Mouse (Mus musculus) c-Kit-positive CD71-positive TER-119-positive erythroid progenitor cells, embryonic 14.5 days (primary cell): ENCODE measurements at regions not wholly inside any gene's neighbourhood (a gene's known extent, or its start where the extent isn't known, plus 50 kb on each side); places are given as distances from the start of the nearest gene placed in this dataset.

Source experiments
- DNase-seq: peaks from one replicate; pipeline ENCODE4 v3.0.0-alpha.2; 2013; ENCODE audit warnings: low spot score

DNA sequence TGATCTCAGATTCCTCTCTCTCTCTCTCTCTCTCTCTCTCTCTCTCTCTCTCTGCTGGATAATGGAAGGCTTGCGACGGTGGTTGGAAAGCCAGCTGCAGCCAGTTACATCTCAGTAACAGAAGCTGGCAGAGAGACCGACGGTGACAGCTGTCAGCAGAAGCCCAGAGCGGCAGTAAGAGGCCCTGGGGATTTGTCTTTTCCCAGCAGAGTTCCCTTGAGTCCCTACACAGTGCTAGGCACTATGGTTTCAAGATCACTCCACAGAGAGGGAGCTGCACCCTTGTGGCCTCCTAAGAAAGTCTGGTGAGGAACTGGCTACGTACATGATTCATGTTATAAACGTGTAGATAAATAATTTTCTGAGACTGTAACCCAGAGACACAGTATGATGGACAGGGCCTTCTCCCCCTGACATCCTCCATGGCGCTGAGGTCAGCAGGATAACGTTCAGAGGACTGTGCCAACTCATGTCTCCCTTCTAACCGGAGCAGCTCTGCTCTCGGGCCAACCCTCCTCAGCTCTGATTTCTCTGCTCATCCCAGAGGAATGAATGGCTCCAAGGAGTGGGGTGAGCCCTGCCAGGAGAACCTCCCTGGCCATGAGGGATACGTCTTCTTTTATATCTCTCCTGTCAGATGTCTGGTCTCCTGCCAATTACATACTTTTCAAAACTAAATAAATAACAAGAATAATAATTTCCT lies 253.5 kb upstream of the Cadm1 start:
- DNase-seq = no peak

DNA sequence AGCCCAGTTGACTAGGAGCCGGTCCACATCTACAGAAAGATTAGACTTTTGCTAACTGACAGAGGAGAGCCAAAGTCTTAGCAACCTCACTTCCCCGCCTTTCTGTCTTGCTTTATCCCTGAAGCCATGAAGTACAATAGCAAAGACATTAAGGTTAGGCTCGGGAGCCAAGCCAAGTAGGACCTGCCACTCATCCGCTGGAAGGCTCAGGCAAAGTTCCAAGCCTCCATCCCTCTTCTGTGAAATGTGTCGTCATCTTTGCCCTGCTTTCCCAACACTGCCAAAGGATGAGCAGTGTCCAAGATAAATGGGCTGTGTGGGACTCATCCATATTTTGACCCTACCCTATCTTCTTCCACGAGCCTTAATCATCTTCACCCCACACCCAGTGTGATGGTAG lies 250.6 kb upstream of the Cadm1 start:
- no peak for DNase-seq

DNA sequence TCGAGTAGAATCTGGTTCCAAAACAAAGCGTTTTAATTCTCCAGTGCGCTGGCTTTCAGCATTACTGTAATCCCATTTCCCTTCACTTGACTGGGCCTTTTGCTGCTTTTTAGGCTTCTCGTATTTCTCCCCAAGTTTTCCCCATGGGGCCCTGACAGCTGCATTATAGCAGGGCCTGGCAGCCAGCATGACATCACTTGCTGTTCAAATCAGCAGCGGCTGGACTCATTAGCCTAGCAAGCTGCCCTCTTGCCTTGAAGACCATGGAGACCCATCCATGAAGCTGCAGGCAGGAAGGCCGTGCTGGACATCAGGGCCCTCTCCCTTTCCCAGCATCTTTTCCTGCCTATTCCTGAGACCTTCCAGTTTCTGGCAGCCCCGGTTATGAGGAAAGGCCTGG lies 249.8 kb upstream of the Cadm1 start:
- DNase-seq = no peak

DNA sequence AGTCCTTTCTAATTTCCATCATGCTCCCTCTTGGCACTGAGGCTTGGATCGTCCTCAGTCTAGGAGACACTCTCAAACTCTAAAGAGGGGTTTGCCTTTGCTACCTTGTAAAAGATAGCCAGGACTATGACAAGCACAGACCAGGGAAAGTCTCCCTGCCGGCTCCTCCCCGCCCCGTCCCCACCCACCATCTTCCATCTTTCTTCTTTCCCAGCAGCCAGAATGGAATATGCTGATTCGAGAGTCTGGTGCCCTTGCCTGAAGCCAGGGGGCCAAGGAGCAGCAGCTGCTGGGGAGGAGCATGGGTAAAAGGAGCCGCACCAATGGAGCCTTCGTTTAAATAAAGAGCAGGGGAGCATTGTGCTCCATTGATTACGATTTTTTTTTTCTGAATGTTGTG lies 249.4 kb upstream of the Cadm1 start:
- DNase-seq = no peak

DNA sequence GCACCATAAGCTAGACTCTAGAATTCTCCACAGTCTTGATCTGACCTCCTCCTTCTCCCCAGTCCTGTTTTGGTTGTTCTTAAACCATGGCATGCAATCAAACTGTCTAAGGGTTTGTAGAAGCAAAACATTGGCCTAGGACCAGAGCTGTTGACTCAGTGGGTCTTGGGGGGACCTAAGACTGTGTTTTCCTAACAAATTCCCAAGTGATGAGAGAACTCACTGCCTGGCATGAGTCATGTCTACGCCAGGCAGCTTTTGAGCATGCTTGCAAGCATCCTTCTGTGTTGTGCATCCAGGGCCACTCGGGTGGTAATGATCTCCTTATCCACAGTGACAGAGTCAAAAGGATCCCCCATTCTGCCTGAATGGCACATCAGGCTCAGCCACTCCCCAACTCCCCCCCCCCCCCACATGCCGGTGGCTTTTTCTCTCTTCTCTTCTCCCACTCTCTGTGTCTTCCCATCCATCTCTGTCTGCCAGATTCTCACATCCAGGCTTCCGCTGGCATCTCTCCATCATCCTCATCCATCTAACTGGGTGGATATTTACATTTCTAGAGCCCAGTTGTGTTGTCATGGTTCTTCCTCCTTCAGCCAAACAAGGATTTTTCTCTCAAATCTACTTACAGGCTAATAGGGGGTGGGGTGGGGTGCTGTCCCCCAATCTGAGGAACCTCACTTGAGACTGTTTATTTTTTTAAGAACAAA lies 246.1 kb upstream of the Cadm1 start:
- DNase-seq = no peak

DNA sequence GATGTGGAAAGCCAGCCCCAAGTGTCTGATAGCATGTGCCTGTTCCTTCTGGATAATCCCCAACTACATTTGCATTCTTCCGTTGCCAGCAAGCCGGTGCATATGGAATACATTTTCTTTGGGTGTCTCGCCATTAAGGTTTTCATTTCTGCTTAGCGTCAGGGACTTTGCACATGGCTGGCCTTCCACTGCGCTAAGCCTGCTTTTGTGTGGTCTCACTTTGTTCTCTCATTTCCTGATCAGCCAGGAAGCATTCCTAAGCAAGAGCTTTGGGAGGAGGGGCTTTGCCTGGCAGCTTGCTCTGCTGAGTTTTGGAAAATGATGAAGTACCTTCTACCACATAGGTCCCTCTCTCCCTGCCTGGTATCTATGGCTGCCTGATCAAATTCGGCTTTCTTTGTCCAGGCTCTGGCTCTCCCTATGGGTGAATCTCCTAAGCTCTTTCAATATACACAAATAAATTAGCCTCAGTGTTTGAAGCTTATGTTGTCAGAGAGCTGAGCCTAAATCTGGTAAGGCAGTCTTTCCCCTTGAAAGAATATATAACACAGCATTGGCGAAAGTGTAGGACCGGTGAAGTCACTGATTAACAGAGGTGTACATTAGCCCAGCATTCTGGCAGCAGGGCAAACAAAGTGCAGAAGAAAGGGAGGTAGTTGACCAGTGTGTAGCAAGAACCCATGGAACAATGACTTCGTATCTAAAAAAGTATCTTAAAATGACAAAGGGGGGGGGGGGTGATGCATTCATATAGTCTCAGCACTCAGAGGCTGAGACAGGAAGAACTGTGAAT lies 242.8 kb upstream of the Cadm1 start:
- no peak for DNase-seq

DNA sequence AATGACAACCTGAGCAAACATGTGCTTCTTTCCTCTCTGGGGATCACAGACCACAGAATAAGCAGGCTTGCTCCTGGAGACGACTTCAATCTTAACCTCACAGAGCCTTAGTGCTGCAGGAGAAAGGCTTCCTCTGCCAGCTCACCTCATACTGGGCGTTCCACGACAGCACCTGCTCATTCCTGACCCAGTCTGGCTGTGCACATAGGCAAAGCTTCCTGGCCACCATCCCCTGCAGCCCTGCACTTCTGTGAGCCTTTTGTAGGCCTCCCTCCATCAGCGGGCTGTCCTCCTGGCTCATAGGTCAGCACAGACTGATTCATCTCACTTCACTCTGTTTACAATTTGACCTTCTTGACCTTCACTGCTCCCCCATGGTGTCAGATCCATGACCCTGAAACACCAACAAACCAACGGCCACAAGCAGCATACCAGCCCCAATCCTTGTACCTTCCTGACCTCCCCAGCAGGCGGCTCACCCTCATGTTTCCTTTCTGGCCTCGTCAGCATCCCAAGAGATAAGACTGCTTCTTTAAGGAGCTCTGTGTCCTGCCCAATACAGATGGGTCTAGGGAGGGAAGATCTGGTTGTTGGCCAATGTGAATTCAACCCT lies 241.3 kb upstream of the Cadm1 start:
- DNase-seq = no peak

DNA sequence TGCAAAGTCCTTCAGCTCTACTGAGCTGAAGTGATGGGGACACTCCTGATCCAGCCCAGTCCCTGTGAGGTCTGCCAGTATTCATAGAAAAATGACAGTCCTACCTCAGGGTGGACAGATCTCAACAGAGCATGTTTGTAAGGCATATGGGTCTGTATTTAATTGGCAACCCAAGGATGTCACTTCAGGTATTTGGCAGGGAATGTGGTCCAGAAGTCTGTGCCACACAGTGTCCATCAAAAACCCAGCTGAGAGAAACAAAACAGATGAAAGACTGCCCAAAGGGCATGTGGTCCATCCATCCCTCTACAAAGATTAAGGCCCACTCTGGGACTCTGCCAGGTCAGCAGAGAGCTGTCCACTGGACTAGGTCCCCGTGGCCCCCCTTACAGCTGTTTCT lies 229.3 kb upstream of the Cadm1 start:
- no peak for DNase-seq

DNA sequence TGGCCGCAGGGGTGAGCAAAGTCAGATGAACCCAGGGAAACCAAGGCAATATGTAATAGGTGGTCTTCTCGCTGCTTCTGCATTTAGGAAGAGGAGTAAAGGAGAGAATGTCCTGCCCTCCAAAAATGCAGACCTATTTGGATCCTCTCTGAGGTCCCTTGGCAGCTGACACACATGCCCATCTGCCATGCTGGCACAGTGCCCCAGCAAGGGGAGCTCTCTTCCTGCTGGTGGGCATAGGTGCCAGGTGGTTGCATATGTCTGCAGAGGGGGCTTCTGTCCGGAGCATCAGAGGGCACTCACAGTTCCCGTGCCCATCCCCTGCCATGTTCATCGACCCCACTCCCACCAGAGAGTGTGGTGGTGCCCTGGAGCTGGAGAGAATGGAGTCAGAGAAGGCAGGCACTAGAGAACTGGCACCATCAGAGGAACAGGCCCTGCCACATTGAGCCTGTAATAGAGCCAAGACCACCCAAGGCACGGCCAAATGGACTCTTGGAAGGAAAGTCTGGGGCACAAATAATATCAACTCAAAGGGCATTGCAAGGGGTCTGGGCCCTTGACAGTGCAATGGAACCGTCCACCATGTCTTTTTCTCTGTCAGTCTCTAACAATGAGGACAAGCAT lies 222.7 kb upstream of the Cadm1 start:
- no peak for DNase-seq

DNA sequence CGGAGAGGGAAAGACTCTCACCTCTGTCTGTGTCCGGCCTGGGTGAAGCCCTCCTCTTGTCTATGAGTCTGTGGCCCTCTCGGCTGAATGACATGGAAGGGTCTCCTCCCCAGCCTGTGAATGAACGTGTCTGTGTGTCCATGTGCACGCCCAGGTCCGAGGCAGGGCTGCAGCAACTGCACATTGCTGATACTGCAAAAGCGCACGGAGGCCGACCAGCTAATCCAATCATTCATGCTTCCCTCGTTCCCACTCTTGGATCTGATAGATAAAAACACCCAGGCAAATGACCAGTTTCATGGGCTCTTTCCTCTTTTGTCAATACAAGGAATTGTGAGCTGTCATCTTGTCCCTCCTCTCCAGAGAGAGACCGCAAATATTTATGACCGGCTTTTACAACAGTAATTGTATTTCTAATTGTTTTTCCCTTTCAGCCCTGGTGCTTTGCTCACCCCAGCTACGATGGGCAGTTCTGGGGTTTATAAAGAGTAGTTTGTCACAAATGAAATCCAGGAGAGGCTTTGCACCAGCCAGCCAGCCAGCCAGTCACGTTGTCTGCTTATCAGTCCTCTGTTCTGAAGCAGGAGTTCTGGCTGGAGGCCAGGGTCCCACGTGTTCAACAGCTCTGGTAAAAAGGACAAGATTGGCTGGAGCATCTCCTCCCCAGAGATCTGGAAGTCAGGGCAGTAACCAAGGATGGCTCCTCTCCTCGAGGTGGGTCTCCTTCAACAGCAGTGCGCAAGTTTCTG lies 222.0 kb upstream of the Cadm1 start:
- DNase-seq = no peak

DNA sequence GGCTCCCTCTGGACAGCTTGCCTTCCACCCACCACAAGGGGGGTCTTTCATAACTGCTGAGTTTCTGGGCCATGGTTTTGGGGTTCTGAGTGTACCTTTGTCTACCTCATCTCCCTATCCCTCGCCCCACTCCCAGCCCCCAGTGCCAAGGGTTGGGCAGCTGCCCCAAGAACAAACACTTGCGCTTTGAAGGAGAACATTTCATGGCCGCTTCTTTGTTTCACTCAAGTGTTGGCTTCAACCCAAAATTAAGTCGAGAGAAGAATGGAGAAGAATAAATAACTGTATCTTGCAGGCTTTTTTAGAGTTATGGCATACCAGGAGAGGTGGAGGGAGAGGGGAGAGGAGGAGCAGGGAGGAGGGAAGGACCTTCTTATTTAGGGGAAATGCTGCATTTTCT lies 216.5 kb upstream of the Cadm1 start:
- DNase-seq = no peak

DNA sequence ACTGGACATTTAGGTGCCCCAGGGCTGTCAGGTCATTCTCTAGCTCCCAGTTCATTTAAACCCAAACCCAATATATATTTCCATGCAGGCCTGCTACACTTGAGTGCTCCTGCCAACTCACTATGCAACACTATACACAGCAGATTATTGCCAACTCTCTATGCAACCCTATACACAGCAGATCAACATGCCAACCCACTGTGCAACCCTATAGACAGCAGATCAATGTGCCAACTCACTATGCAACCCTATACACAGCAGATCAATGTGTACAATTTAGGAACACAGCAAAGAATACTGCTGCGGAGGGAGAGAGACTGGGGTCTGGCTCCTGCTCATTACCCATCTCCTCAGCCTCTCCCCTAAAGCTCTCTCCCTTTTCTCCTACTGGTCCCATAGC lies 215.7 kb upstream of the Cadm1 start:
- DNase-seq = no peak

DNA sequence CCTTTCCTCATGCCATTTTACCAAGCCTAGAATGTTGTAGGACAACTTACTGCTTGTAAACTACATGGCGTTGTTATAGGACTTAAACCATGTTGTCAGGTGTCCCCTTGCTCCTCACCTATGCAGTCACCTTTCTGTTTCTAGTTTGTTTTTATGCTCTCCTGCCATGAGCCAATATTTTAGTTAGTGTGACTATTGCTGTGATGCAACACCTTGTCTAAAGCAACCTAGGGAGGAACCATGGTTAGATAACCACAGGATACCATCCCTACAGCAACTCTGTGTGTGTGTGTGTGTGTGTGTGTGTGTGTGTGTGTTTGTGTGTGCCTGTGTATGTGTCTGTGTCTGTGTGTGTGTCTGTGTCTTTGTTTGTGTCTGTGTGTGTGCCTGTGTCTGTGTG lies 209.6 kb upstream of the Cadm1 start:
- DNase-seq = no peak

DNA sequence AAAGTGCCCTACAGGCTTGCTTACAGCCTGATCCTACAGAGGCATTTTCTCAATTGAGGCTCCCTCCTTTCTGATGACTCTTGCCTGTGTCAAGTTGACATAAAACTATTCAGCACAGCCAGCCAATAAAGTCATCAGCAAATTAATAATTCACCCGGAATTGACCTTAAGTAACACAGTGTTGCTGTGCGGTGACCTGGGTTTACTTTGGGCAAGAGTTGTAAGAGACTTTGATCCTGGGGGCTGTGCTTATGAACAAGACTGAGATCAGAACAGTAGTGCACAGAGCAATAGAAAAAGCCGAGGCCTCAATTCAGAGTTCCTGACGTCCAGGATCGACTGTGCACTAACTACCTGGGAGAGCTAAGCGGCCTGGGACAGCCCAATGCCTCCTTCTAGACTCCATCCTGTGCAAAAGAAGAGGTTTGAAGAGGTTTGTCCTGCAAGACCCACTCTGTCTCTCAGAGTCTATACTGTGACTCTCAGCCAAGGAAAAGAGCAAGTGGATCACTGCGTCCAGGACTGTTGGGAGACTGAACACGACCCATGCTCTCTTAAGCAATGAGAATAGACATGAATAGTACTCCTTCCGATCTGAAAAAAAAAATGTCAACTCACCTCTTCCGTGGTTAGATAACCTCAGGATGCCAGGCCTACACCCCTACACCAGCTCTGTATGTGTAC lies 208.7 kb upstream of the Cadm1 start:
- DNase-seq = no peak

DNA sequence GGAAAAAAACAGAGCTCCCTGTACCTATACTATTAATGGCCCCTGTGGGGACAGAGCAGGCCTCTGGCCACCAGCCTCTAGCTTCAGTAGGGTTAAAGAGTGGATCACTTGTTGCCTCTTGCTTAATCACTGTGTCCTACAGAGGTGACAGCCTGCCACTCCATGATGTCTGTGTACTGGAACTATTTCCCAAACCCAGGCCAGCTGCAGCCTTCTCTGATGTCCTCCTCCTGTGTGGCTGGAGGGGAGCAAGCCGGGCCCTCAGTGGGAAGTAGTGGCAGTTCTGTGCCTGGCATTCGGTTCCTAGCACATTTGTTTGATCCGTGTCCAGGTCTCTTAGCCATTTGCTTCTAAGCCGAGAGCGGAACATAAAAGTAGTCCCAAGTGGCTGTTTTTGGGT lies 207.7 kb upstream of the Cadm1 start:
- no peak for DNase-seq

DNA sequence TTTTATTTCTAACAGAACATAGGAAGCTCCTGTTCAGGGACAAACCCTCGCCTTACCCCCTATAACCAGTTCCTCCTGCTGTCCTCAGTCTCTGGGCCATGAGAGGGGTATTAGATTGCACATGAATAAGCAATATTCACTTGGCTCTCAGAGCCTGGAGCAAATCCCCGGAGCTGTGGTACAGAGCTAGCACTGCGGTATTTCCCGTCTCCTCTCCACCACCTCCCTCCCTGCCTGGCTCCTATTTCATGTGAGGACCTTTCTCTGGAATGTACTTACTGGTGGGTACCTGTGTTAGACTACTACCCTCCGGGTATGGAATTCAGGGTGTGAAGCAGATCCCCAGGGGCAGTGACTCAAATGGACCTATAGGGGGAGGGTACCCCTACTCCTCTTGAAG lies 206.9 kb upstream of the Cadm1 start:
- DNase-seq = no peak

DNA sequence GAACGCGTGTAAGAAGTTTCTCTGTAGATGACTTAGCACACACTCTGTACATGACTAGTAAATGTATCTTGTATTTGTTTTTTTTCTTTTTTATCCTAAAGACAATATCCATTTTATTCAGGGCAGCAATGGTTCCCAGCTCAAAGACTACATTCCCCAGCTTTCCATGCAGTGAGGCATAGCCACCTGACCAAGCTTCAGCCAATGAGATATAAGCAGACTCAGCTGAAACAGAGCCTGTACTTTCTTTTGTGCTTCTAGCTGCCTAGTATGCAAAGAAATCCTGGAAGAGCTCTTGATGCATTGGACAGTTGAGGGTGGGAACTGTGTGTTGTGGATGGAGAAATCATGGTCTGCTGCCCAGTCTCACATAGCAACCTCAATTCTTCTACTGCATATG lies 202.4 kb upstream of the Cadm1 start:
- no peak for DNase-seq

DNA sequence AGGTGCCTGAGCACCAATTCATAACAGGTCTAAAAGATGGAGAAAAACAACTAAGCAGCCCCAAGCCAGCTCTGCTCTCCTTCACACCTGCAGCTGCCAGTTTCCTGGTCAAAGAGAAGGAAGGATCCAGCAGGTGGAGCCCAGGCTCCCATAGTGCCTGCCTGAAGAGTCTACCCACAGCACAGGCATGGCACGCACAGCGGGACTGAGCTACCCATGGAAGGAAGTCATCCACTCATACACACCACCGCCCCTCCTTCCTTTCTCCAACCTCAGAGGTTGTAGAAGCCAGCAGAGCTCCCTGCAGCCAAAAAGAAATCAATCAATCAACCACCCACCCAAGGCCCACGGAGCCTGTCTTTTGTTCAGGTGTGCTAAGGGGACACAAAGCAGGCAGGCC lies 197.0 kb upstream of the Cadm1 start:
- DNase-seq = no peak

DNA sequence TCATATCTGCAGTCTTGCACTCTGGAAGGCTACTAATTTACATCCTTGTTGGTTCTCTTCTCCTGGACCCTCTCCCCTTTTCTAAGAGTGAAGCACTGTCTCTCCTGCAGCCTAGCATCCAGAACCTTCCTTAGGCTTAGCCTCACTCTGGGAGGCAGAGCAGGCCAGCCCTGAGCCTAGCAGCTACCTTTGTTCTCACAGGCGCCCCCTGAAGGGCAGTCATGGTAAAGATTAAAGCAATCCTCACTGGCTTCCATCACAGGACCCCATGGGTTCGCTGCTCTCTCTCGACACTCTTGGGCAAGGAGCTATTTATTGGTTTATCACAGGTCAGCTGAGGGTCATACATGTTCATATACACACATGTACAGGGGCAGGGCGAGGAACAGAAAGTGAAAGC lies 191.8 kb upstream of the Cadm1 start:
- DNase-seq = no peak

DNA sequence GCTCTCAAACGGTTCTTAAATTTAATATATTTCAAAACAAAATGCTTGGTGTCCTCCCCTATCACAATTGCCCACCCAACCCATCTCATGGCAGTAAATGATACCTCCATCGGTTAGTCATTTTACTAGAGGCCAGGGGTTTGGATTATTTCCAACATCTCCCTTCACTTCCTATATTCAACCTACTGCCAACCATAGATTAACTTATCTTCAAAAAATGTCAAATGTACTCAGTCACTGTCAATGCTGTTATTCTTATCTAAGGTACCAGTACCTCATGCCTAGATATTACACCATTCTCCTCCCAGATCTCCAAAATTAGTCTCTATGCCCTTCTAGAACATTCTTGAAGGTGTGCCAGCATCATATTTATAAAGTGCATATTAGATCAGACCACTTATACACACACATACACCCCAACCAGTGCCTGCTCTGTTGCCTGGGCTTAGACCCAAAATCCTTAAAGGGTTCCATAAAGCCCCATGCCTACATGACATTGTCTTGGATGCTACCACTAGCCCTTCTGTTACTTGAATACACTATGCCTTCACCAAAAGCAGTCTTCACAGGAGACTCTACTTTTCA lies 183.4 kb upstream of the Cadm1 start:
- peak; percentile 8 for DNase-seq

DNA sequence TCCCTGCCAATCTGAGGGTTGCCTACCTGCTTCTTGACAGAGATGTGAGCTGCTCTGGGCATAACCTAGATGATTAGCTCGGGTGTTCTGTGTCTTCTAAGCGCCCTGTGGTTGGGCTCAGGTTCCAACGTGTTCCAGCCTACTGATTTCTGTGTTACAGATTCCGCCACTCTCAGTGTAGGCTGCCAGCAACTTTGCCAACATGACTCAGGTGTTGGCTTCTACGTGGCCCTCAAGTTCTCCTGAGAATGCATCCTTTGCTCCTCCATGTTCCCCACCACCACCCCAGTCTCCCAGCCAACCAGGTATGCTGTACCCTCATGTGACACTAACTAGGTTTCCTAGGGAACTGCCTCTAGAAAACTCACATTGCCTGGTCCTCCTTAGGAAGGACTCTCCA lies 179.7 kb upstream of the Cadm1 start:
- DNase-seq = no peak
